Comparison of ENCODE assay signal across 8 mouse cellular contexts in genomic region chr2:18676457-18676935, GRCm38 (mm10). TPM values are rescaled to one million over a fixed set of nuclear protein-coding genes. Genes with fewer than 3 reads are reported as not detected.
DNase-seq lines count a peak whose midpoint lies in the region; ATAC-seq lines count a peak whose summit lies in the region.
"Had no signal": no experiment of that assay in that cellular context is flagged by ENCODE, and none has a peak within 500 bp of the region (broad histone marks: within the 10 kb centered on the region; RNA-seq: fewer than 3 reads in every experiment).

No protein-coding gene starts in this region.

- peak; percentile 59 for DNase-seq in T-cell, adult 2 months (ENCODE audit: low spot score)
- peak; percentile 81 for DNase-seq in cerebellum, adult 9-11 months
- peak; percentile 71 for DNase-seq in gastrocnemius, adult 18-20 months (ENCODE audit: low spot score)
- peak; percentile 95 for DNase-seq in limb, embryonic 11.5 days (ENCODE audit: low spot score)
- DNase-seq in spleen, adult 18-20 months, result peak; percentile 59 to 64

- H3K4me1 ChIP-seq in limb, embryonic 11.5 days (ENCODE audit: control insufficient read depth, insufficient read depth, low read length), result peaks cover 5% of the 10 kb centered on the region; the same call in 1 of the 2 replicates
- H3K4me1 ChIP-seq in midbrain, embryonic 12.5 days, result peaks cover 47% of the 10 kb centered on the region

- H3K27me3 ChIP-seq in limb, embryonic 11.5 days (ENCODE audit: control insufficient read depth, insufficient read depth, low read length), result peaks cover 15% of the 10 kb centered on the region
- H3K27me3 ChIP-seq in midbrain, embryonic 12.5 days, result peaks cover 36% of the 10 kb centered on the region

- H3K9ac ChIP-seq in limb, embryonic 11.5 days (ENCODE audit: low read length), result peak overlapping the region; percentile 88
- H3K9ac ChIP-seq in midbrain, embryonic 12.5 days (replicated peaks), result peak overlapping the region; percentile 95

- peak overlapping the region; percentile 78 for H3K4me3 ChIP-seq in limb, embryonic 11.5 days (ENCODE audit: low read depth, low read length)
- H3K4me3 ChIP-seq in midbrain, embryonic 12.5 days, result peak overlapping the region; percentile 88

- H3K36me3 ChIP-seq in limb, embryonic 11.5 days (ENCODE audit: control insufficient read depth, insufficient read depth, low read length), result no peaks in the 10 kb centered on the region
- no peaks in the 10 kb centered on the region for H3K36me3 ChIP-seq in midbrain, embryonic 12.5 days

- H3K9me3 ChIP-seq in limb, embryonic 11.5 days (ENCODE audit: control insufficient read depth, low read length), result no peaks in the 10 kb centered on the region
- no peaks in the 10 kb centered on the region for H3K9me3 ChIP-seq in midbrain, embryonic 12.5 days

- H3K4me2 ChIP-seq in limb, embryonic 11.5 days (ENCODE audit: low read depth, severe bottlenecking), result peak overlapping the region; percentile 84
- peak overlapping the region; percentile 81 for H3K4me2 ChIP-seq in midbrain, embryonic 12.5 days (replicated peaks)

- 0% methylated on average over 20 of the region's 64 CpGs for WGBS in limb, embryonic 11.5 days
- WGBS in midbrain, embryonic 12.5 days, result 2% methylated on average over 22 of the region's 64 CpGs

- peak overlapping the region; percentile 91 for H3K27ac ChIP-seq in limb, embryonic 11.5 days (replicated peaks; ENCODE audit: low read depth, low read length)
- peak overlapping the region; percentile 98 for H3K27ac ChIP-seq in midbrain, embryonic 12.5 days (replicated peaks)
- H3K27ac ChIP-seq: macrophage had no signal

- ATAC-seq in inflammation-experienced regulatory T-cells, adult 6 months, result peak; percentile 4
- ATAC-seq in limb, embryonic 11.5 days (ENCODE audit: insufficient number of reproducible peaks, low FRiP score, low TSS enrichment, low read depth), result peak; percentile 89
- ATAC-seq in midbrain, embryonic 12.5 days (ENCODE audit: low FRiP score, low read depth), result peak; percentile 90

RNA-seq across cellular contexts. Expression of gene Bmi1, which starts 0.3 kb away (rescaled TPM):
- 10 to 100 TPM; 67.2 to 67.6 TPM for total RNA-seq in gastrocnemius, adult 18-20 months (2021)
- 10 to 100 TPM; 10.3 to 18.0 (median 13.0) TPM for polyA plus RNA-seq in inflammation-experienced regulatory T-cells, adult 6 months (2017; shearing (Covaris generic))
- polyA plus RNA-seq in limb, embryonic 11.5 days (2014; fragmentation: Nextera tagmentation; extraction: Ambion mirVana), result 31.4 and 34.4 TPM in 2 replicates
- polyA plus RNA-seq in midbrain, embryonic 12.5 days (2016; fragmentation: Nextera tagmentation; extraction: Ambion mirVana), result 36.4 and 44.4 TPM in 2 replicates

RNA-seq across cellular contexts. Expression of gene Commd3, which starts 4.3 kb away (rescaled TPM):
- 10 to 100 TPM; 89.8 to 95.3 TPM for total RNA-seq in gastrocnemius, adult 18-20 months (2021)
- polyA plus RNA-seq in inflammation-experienced regulatory T-cells, adult 6 months (2017; shearing (Covaris generic)), result 100 to 1,000 TPM; 214 to 252 (median 247) TPM
- polyA plus RNA-seq in limb, embryonic 11.5 days (2014; fragmentation: Nextera tagmentation; extraction: Ambion mirVana), result 174 and 187 TPM in 2 replicates
- polyA plus RNA-seq in midbrain, embryonic 12.5 days (2016; fragmentation: Nextera tagmentation; extraction: Ambion mirVana), result 135 and 145 TPM in 2 replicates

RNA-seq across cellular contexts. Expression of gene Spag6, which starts 17.3 kb away (rescaled TPM):
- 1 to 10 TPM; 1.0 to 1.4 TPM for total RNA-seq in gastrocnemius, adult 18-20 months (2021)
- polyA plus RNA-seq in inflammation-experienced regulatory T-cells, adult 6 months (2017; shearing (Covaris generic)), result not detected
- 0.10 TPM in 1 of 2 replicates, not detected in the other for polyA plus RNA-seq in limb, embryonic 11.5 days (2014; fragmentation: Nextera tagmentation; extraction: Ambion mirVana)
- 0.32 and 0.35 TPM in 2 replicates for polyA plus RNA-seq in midbrain, embryonic 12.5 days (2016; fragmentation: Nextera tagmentation; extraction: Ambion mirVana)
- polyA plus RNA-seq: macrophage had no signal

Comparison
In these comparisons a context has a peak if more than half of its experiments do, and no peak if none do; other contexts are left out.
1. Peak in every context shown above with its lines: DNase-seq, ATAC-seq, H3K4me3 ChIP-seq and H3K27ac ChIP-seq.
2. ATAC-seq: peak in every context shown above with its lines; median percentile 90 in midbrain, embryonic 12.5 days; 89 in limb, embryonic 11.5 days; 4 in inflammation-experienced regulatory T-cells, adult 6 months.